Mouse (Mus musculus) MEL (cell line): ENCODE results near the gene Aco2.

Source experiments
- CHD2 ChIP-seq: IDR thresholded peaks from 2 replicates; pipeline ENCODE4 v1.6.1; 2011; ENCODE audit warnings: low read length, improper control_type of control experiment
- CTCF ChIP-seq, 3 experiments: IDR thresholded peaks in 2 of 3; conservative IDR thresholded peaks in 1 of 3; 2 replicates each; pipeline ENCODE4 v1.5.1; 2011 to 2012; ENCODE audit warnings: low read length in 3 of 3, low read depth in 2 of 3, mild to moderate bottlenecking in 2 of 3, improper control_type of control experiment in 1 of 3, inconsistent platforms in 1 of 3, mixed read lengths in 1 of 3, moderate library complexity in 1 of 3; ENCODE audit not compliant: control insufficient read depth in 1 of 3, insufficient read depth in 1 of 3, poor library complexity in 1 of 3, severe bottlenecking in 1 of 3
- ELF1 ChIP-seq: IDR thresholded peaks from 2 replicates; pipeline ENCODE4 v1.6.1; 2014; ENCODE audit warnings: low read depth, mild to moderate bottlenecking, inconsistent platforms, low read length, improper control_type of control experiment, moderate library complexity
- GATA1 ChIP-seq: IDR thresholded peaks from 2 replicates; pipeline ENCODE4 v1.6.1; 2011; ENCODE audit warnings: low read depth, low read length, improper control_type of control experiment
- MAFK ChIP-seq: IDR thresholded peaks from 2 replicates; pipeline ENCODE4 v1.6.1; 2011; ENCODE audit warnings: low read depth, mild to moderate bottlenecking, low read length, improper control_type of control experiment, borderline replicate concordance
- MAX ChIP-seq: IDR thresholded peaks from 2 replicates; pipeline ENCODE4 v1.6.1; 2011; ENCODE audit warnings: low read length, improper control_type of control experiment
- NELFE ChIP-seq: IDR thresholded peaks from 2 replicates; pipeline ENCODE4 v1.6.1; 2011; ENCODE audit warnings: low read depth, low read length, improper control_type of control experiment
- NRF1 ChIP-seq: IDR thresholded peaks from 2 replicates; pipeline ENCODE4 v1.6.1; 2014; ENCODE audit warnings: low read depth, mild to moderate bottlenecking, inconsistent platforms, low read length, improper control_type of control experiment, moderate library complexity; ENCODE audit not compliant: poor library complexity, insufficient read depth, severe bottlenecking
- POLR2A ChIP-seq, 2 experiments: IDR thresholded peaks; 2 replicates each; pipeline ENCODE4 v1.6.1; 2011 to 2012; ENCODE audit warnings: low read length in 2 of 2, mild to moderate bottlenecking in 2 of 2, control low read depth in 1 of 2, improper control_type of control experiment in 1 of 2, low read depth in 1 of 2, moderate library complexity in 1 of 2; ENCODE audit not compliant: control insufficient read depth in 1 of 2, insufficient read depth in 1 of 2, poor library complexity in 1 of 2
- POLR2AphosphoS5 ChIP-seq: IDR thresholded peaks from 2 replicates; pipeline ENCODE4 v1.6.1; 2012; ENCODE audit warnings: low read depth, borderline replicate concordance, mild to moderate bottlenecking, inconsistent platforms, low read length, moderate library complexity, mixed read lengths
- ZKSCAN1 ChIP-seq: IDR thresholded peaks from 2 replicates; pipeline ENCODE4 v1.6.1; 2012; ENCODE audit warnings: low read depth, mild to moderate bottlenecking, inconsistent platforms, low read length, improper control_type of control experiment, moderate library complexity

DNA sequence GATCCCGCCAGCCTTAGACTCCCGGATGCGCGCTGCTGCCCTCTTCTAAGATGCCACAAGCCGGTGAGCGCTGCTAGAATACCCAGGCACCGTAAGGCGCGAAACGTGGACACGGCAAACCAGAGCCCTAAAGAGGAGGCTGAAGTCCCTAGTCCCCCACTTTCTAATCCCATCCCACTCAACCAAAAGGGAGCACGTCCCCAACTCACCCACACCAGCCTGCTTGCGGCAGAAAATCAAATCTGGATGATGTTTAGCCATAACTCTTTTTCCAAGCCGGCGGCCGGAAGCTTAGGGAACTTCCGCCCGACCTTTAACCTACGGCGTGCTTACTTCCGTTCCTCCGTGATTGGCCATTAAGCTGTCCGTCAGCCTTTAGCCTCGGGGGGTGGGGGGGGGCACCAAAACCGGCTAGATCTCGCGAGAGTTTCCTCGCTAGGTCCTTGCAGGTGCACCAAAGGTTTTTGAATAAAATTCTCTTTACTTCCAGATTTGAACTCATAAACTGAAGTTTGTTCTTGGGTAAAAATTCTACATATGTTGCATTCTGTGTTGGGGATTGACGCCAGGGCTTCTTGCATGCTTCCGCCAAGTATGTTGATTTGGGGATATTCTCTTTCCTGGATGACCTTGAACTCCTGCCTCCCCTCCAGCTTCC lies 376 bp upstream of the Aco2 start, which contains the start of gene Phf5a:
- TF ChIP-seq NELFE, result peak; percentile 74
- peak; percentile 58 for TF ChIP-seq MAX
- TF ChIP-seq GATA1, result no peak
- no peak for TF ChIP-seq CTCF (IDR thresholded peaks at IDR 0.05 in 2 of 3, conservative IDR thresholded peaks at IDR 0.05 in 1 of 3; ENCODE audit: control insufficient read depth in 1 of 3, insufficient read depth in 1 of 3, low read depth in 2 of 3, low read length in 3 of 3, poor library complexity in 1 of 3, severe bottlenecking in 1 of 3)
- no peak for TF ChIP-seq POLR2AphosphoS5
- TF ChIP-seq ELF1, result peak; percentile 78; the same call in 1 of the 2 replicates
- no peak for TF ChIP-seq ZKSCAN1
- peak; percentile 30 to 81; a peak in 2 of 4 replicates for TF ChIP-seq POLR2A (IDR thresholded peaks at IDR 0.05; ENCODE audit: control insufficient read depth in 1 of 2, insufficient read depth in 1 of 2, low read depth in 1 of 2, low read length in 2 of 2, poor library complexity in 1 of 2)
- TF ChIP-seq MAFK, result no peak
- TF ChIP-seq CHD2, result peak; percentile 98
- TF ChIP-seq NRF1, result no peak
